Mouse (Mus musculus): ENCODE measurements around the gene Tmem211.

Gene Tmem211

GRCm38 (mm10) chr5:113226632-113227102 is at the start of gene Tmem211:
Tmem211 (plus strand) TSS chr5:113226909.
- in situ Hi-C loops (cut with MseI, MboI): loop anchor here (5.0 kb wide), 2 partner anchors 44 to 49 kb away; no protein-coding TSS in a partner anchor

GRCm38 (mm10) chr5:113179451-113179842 is 47.3 kb upstream of the Tmem211 start:
- in situ Hi-C loops (cut with MseI, MboI): loop anchor here in 1 of 2 experiments (5.0 kb wide), 1 partner anchor 48 kb away; the partner anchor contains the start of gene Tmem211

DNA sequence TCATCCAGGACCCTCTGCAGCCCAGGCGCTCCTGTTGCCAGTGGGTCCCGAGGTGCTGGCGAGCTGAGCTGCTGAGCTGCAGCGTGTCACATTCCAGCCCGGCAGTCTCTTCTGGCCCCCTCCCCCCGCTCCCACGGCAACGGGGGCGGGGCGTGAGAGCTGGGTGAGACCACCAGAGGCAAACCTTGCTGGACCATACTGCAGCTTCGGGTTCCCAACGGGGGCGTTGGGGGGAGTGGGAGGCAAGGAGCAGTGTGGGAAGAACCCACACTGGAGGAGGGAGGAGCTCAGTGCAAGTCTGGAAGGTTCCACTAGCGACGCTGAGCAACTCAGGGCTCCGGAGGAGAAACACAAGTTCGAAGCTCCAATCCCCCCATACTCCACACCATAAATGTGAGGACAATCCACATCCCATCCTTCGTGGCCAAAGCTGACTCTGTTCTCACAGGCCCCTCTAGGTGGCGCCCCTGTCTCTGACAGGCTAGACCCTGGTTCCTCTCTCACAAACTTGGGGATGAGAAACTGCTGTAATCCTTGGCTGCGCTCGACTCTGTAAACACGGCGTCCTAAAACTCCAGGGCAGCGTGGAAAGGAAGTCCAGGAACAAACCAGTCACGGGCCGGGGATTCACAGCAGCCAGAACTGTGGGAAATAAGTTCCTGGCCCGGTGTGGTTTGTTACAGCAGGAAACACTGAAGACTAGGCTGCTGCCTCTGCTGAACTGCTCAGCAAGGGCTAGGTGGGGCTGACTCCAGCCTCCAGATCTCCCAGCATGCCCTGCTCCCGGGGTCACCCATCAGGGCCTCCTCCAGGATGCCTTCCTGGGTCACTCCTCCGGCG is 46.6 kb upstream of the Tmem211 start:
- in situ Hi-C loops (cut with MseI, MboI): loop anchor here (5.0 kb wide), 1 partner anchor 47 kb away; the partner anchor contains the start of gene Tmem211 (in 2 of the 2)

GRCm38 (mm10) chr5:113180755-113181154 is 46.0 kb upstream of the Tmem211 start:
- in situ Hi-C loops (cut with MseI, MboI): loop anchor here in 1 of 2 experiments (5.0 kb wide), 1 partner anchor 47 kb away; the partner anchor contains the start of gene Tmem211

- in situ Hi-C loops (cut with MseI, MboI): loop anchor here in 1 of 2 experiments (5.0 kb wide), 1 partner anchor 46 kb away; the partner anchor contains the start of gene Tmem211
Measured at GRCm38 (mm10) chr5:113181441-113181840, 45.3 kb upstream of the Tmem211 start.

DNA sequence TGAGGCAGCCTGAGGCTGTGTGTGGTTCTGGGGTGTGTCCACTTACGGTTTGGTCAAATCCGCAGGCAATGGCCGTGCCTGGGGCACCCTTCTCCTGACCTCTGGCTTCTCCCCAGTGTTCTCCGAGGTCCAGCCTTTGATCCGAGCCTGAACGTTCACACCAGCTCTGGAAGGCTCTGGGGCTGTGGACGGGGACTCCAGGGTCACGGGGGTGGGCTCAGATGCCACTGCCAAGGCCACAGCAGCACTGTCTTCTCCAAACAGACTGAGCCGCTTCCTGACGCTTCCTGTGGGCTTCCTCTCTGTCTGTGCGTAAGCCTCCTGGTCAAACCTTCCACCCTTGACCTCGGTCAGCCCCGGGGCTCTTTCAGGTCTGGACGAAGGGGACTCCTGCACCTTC is 36.2 kb upstream of the Tmem211 start:
- in situ Hi-C loops (cut with MseI, MboI): no loop called here

- in situ Hi-C loops (cut with MseI, MboI): no loop called here
Measured at GRCm38 (mm10) chr5:113191901-113192300, 34.8 kb upstream of the Tmem211 start.

GRCm38 (mm10) chr5:113193762-113194161 is 32.9 kb upstream of the Tmem211 start:
- in situ Hi-C loops (cut with MseI, MboI): no loop called here

DNA sequence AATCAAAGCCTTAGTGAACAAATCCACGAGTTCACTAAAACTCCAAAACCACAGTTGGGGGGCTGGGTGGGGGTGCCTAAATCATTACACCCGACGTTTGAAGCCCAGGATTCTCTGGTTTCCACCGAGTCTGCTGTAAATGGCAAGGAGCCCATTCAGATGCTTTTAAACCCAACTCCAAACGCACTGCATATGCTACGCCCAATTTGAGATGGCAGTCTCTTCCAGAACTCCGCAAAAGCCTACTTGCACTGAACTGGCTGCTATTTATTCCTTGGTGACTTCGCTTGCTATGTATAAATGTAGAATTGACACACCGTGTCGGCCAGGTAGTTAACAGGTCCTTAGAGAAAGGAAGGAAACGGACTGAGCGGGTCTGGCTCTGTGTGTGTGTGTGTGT is 31.3 kb upstream of the Tmem211 start:
- in situ Hi-C loops (cut with MseI, MboI): no loop called here

GRCm38 (mm10) chr5:113195907-113196306 is 30.8 kb upstream of the Tmem211 start:
- in situ Hi-C loops (cut with MseI, MboI): no loop called here

GRCm38 (mm10) chr5:113196916-113197794 is 29.6 kb upstream of the Tmem211 start:
- in situ Hi-C loops (cut with MseI, MboI): no loop called here

- in situ Hi-C loops (cut with MseI, MboI): no loop called here
Measured at GRCm38 (mm10) chr5:113199126-113199771, 27.5 kb upstream of the Tmem211 start.

GRCm38 (mm10) chr5:113199772-113200134 is 27.0 kb upstream of the Tmem211 start:
- in situ Hi-C loops (cut with MseI, MboI): no loop called here

- in situ Hi-C loops (cut with MseI, MboI): no loop called here
Measured at GRCm38 (mm10) chr5:113204193-113204592, 22.5 kb upstream of the Tmem211 start.

DNA sequence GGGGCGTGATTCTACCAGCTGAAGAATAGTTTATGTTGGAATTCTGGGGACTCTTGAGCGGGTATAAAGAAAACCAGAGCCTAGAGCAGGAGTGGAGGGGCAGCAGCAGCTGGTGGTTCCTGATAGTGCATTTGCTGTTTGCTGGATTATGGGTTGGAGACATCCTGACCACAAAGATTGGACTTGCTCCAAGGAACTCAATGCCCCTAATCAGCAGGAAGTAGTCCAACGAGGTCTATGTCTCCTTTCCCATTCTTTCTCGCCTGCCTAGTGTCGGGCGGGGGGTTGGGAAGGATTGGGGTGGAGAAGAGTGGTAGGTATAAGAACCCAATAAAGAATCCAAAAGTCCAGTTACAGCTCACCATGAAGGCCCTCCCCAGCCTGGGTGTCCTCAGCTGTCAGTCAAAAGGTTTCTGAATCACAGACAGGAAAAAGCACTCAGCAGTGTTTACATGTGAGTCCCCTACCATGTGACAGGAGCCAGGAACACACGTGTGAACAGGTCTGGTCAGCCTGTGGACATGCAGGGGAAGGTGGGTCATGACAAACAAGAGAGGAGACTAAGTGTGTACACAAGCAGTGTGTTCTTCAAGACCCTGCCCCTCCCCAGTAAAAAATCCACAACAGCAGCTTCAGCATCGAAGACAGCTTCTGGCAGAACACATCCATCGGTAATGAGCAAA is 19.9 kb upstream of the Tmem211 start:
- in situ Hi-C loops (cut with MseI, MboI): no loop called here

- in situ Hi-C loops (cut with MseI, MboI): no loop called here
Measured at GRCm38 (mm10) chr5:113208048-113208447, 18.7 kb upstream of the Tmem211 start.

GRCm38 (mm10) chr5:113208622-113209400 is 17.9 kb upstream of the Tmem211 start:
- in situ Hi-C loops (cut with MseI, MboI): no loop called here

DNA sequence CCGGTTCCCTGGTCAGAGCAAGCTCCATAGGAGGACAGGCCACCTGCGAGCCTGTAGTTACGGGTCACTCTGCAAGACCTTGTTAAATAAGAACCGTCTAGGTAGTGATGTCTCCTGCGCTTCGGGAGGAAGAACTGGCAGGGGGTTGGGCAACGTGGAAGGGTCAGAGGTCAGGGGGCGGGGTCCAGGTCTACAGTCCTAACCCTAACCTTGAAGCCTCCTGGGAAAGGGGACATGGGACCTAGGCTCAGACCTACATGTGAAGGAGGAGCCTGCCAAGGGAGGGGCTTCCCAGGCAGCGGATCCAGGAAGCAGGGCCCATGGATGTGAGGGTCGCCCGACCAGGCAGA is 17.3 kb upstream of the Tmem211 start:
- in situ Hi-C loops (cut with MseI, MboI): no loop called here

DNA sequence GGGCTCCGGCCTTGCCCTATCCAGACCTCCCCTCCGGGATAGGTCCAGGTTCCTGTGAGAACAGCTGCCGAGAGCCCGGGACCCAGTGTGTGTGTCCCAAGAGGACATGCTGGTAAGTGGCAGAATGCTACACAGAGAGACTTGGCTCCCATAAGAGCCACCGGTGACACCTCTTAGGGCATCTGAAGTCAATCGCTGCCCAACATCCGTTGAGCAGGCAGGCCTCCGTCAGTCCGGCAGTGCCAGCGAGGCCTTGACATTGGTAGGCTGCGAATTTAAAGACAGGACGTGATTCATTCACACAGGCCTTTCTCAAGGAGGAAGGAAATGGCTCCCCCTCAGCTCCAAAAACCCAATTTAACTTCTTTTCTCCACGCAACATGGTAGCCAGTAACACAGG is 16.8 kb upstream of the Tmem211 start:
- in situ Hi-C loops (cut with MseI, MboI): no loop called here

GRCm38 (mm10) chr5:113210314-113210713 is 16.4 kb upstream of the Tmem211 start:
- in situ Hi-C loops (cut with MseI, MboI): no loop called here
